Mouse (Mus musculus) forebrain, embryonic 16.5 days (tissue): ENCODE measurements around the gene Sowahc. TPM values are rescaled to one million over a fixed set of nuclear protein-coding genes. Genes with fewer than 3 reads are reported as not detected.

Source experiments
- ATAC-seq: fragments of 200-750 bp; cut with Nextera tagmentation; 2 replicates; pipeline ENCODE4 v1.8.0; 2017; ENCODE audit warnings: mild to moderate bottlenecking, moderate library complexity
- H3K27ac ChIP-seq: fragments of 300-500 bp; sonication (generic); 2 replicates; pipeline ENCODE4 v1.5.1; 2014; ENCODE audit warnings: low read length, control low read depth
- H3K27me3 ChIP-seq: fragments of 300-500 bp; sonication (generic); replicated peaks from 2 replicates; pipeline ENCODE4 v1.6.1; 2014; ENCODE audit warnings: low read length; ENCODE audit not compliant: control insufficient read depth, insufficient read depth
- H3K36me3 ChIP-seq: fragments of 300-500 bp; sonication (generic); 2 replicates; pipeline ENCODE4 v1.6.1; 2014; ENCODE audit not compliant: control insufficient read depth, insufficient read depth
- H3K4me1 ChIP-seq: fragments of 300-500 bp; sonication (generic); replicated peaks from 2 replicates; pipeline ENCODE4 v1.6.1; 2014; ENCODE audit warnings: low read length; ENCODE audit not compliant: control insufficient read depth, insufficient read depth
- H3K4me2 ChIP-seq: fragments of 300-500 bp; sonication (generic); 2 replicates; pipeline ENCODE4 v1.6.1; 2014; ENCODE audit warnings: mild to moderate bottlenecking, low read length, control low read depth
- H3K4me3 ChIP-seq: fragments of 300-500 bp; sonication (generic); replicated peaks from 2 replicates; pipeline ENCODE4 v1.5.1; 2014; ENCODE audit warnings: mild to moderate bottlenecking, low read length, control low read depth
- H3K9ac ChIP-seq: fragments of 300-500 bp; sonication (generic); replicated peaks from 2 replicates; pipeline ENCODE4 v1.6.1; 2014; ENCODE audit warnings: low read depth, low read length, control low read depth
- H3K9me3 ChIP-seq: fragments of 300-500 bp; sonication (generic); 2 replicates; pipeline ENCODE4 v1.6.1; 2016; ENCODE audit warnings: low read length; ENCODE audit not compliant: control insufficient read depth
- WGBS: fragments of 180-500 bp; shearing (Covaris S2); extraction: QIAGEN DNeasy Blood & Tissue Kit; methylation state at CpG from one replicate; pipeline ENCODE4 v1.1.7; 2014; 5-methylcytosine and 5-hydroxymethylcytosine counted together
- polyA plus RNA-seq: library from polyadenylated mRNA; unstranded; fragments of >200 nt; fragmentation: Nextera tagmentation; extraction: Ambion mirVana; gene quantifications from 2 replicates; pipeline ENCODE4 v1.2.1, GENCODE M21; 2015

The Sowahc gene
- polyA plus RNA-seq, 1 experiment from 2014 or later: 20.4 TPM

DNA sequence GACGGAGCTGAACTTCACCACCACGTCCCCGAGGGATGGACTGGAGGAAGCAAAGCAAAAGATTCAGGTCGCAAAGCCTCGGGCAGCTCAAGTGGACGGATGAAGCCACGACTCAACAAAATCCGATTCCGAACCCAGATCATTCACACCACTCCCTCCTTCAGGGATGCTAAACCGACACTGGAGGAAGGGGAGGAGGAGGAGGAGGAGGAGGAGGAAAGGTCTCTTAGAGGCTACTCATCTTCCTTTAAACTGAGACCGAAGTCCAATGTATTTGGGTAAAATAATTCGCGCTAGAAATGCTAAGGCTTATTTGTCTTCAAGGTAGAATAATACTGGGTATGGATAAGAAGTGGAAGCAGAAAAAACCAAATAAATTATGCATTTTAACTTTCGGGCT lies 1.5 kb downstream of the Sowahc start:
- no peaks in the 10 kb centered on the region for H3K9me3 ChIP-seq
- peak overlapping the region; percentile 96 for H3K4me3 ChIP-seq
- H3K4me2 ChIP-seq: peak overlapping the region; percentile 100
- 41% methylated on average over 14 of the region's 14 CpGs for WGBS
- peaks cover 23% of the 10 kb centered on the region for H3K4me1 ChIP-seq
- no peak for ATAC-seq
- H3K27me3 ChIP-seq: no peaks in the 10 kb centered on the region
- H3K36me3 ChIP-seq: no peaks in the 10 kb centered on the region
- H3K27ac ChIP-seq: no peak overlapping the region
- H3K9ac ChIP-seq: peak overlapping the region; percentile 91

DNA sequence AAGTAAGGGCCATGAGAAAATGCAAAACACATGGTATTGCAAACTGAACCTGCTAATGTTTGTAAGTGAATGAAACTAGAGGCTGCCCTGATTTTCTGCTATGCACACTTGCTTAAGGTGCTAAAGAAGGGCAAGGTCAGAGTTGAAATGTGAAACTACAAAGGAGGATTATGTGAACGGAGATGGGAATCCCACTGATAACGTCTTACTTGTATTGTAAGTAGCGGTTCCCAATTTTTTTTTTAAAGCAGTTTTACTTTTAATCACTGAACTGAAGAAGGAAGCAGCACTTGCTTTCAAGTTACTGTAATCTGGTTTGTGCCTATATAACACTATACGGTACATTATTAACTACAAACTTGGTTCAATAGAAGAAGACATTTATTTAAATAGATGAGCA lies 2.1 kb downstream of the Sowahc start:
- no peak for ATAC-seq
- Histone ChIP-seq H3K36me3 (no peaks in the 10 kb centered on the region), H3K4me1 (peaks cover 23% of the 10 kb centered on the region), H3K4me2 (peak overlapping the region; percentile 100), H3K27me3 (no peaks in the 10 kb centered on the region), H3K9me3 (no peaks in the 10 kb centered on the region), H3K4me3 (peak overlapping the region; percentile 96; the same call in 1 of the 2 replicates), H3K9ac (no peak overlapping the region), H3K27ac (no peak overlapping the region)
- WGBS: 66% methylated on average over 4 of the region's 4 CpGs

DNA sequence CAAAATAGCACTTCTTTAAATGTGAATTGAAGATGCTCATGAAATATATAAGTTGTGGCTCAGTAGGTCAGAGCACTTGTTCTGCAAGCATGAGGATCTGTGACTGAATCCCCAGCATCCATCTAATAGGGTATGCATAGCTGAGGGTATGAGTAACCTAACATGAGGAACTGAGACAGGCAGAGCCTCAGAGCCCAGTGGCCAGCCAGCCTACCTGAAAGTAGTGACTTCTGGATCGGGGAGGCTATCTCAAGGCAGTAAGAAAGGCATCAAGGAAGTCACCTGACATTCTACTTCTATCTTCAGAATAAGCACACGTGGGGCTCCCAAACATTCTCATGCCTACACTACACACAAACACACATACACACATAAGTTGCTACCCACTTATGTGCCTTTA lies 3.4 kb downstream of the Sowahc start:
- H3K9me3 ChIP-seq: no peaks in the 10 kb centered on the region
- H3K4me2 ChIP-seq: no peak overlapping the region
- H3K27ac ChIP-seq: no peak overlapping the region
- ATAC-seq: no peak
- H3K9ac ChIP-seq: no peak overlapping the region
- no peak overlapping the region for H3K4me3 ChIP-seq
- 94% methylated on average over 2 of the region's 2 CpGs for WGBS
- no peaks in the 10 kb centered on the region for H3K27me3 ChIP-seq
- H3K36me3 ChIP-seq: no peaks in the 10 kb centered on the region
- H3K4me1 ChIP-seq: peaks cover 21% of the 10 kb centered on the region

DNA sequence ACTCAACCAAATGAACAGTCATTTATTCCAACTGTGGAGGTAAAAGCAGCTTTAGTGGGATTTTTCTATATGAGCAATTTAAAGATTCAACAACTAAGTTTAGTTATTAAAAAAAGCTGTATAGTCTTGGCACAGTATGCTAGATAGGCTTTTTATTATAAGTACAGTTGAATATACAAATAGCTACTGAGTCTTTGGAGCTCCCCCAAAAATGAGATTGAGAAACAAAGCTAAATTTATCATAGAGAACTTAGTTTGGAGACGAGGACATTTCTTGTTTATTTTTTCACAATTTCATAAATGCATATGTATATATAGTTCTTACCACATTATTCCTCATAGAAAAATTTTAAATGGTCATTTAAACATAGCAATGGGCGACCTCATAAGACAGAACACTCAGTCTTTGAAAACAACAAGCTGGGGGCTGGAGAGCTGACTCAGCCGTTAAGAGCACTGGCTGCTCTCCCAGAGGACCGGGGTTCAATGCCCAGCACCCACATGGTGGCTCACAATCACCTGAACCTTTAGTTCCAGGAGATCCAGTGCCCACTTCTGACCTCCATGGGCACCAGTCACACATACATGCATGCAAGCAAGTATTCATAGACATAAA lies 7.6 kb downstream of the Sowahc start:
- Histone ChIP-seq H3K27ac (no peak overlapping the region), H3K9ac (no peak overlapping the region), H3K4me2 (no peak overlapping the region), H3K4me1 (peaks cover 6% of the 10 kb centered on the region), H3K4me3 (no peak overlapping the region), H3K36me3 (no peaks in the 10 kb centered on the region), H3K27me3 (no peaks in the 10 kb centered on the region), H3K9me3 (no peaks in the 10 kb centered on the region)
- ATAC-seq: no peak
- 77% methylated on average over 4 of the region's 4 CpGs for WGBS

DNA sequence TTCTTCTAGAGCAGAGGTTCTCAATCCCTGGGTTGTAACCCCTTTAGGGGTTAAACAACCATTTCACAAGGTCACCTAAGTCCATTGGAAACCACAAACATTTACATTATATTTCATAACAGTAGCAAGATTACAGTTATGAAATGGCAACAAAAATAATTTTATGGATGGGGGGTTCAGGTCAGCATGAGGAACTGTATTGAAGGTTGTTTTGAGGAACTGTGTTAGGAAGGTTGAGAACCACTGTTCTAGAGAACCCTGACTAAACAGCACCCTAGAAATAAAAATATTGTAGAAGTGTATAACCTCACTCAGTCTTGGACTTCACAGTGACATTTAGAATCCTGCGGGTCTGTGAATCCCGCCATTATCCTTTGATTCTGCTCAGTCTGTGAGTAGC lies 13.5 kb downstream of the Sowahc start:
- WGBS: 91% methylated on average over 2 of the region's 2 CpGs
- Histone ChIP-seq H3K9me3 (no peaks in the 10 kb centered on the region), H3K9ac (no peak overlapping the region), H3K4me1 (no peaks in the 10 kb centered on the region), H3K4me2 (no peak overlapping the region), H3K4me3 (no peak overlapping the region), H3K27ac (no peak overlapping the region), H3K36me3 (no peaks in the 10 kb centered on the region), H3K27me3 (no peaks in the 10 kb centered on the region)
- ATAC-seq: no peak

DNA sequence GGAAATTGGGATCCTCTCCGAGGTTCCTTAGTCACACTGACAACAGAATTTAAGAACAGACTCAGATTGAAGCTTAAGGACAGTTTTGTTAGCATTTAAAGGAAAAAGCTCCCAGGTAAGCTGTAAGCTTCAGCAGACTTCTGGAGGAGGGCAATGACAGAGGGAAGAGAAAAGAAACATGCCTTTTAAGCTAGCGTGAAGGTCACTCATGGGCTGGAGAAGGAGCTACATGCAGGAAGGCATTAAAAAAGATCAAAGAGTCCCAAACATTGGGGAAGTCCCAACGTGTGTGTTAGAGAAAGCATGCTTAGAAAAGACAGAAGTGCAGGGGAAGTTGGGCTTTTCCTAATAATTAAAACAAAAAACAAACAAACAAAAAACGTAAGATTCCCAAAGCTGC lies 14.1 kb downstream of the Sowahc start:
- no peaks in the 10 kb centered on the region for H3K9me3 ChIP-seq
- no peak overlapping the region for H3K4me3 ChIP-seq
- ATAC-seq: no peak
- no peaks in the 10 kb centered on the region for H3K36me3 ChIP-seq
- no peaks in the 10 kb centered on the region for H3K4me1 ChIP-seq
- no peaks in the 10 kb centered on the region for H3K27me3 ChIP-seq
- no peak overlapping the region for H3K9ac ChIP-seq
- 58% methylated on average over 4 of the region's 4 CpGs for WGBS
- no peak overlapping the region for H3K4me2 ChIP-seq
- H3K27ac ChIP-seq: no peak overlapping the region

DNA sequence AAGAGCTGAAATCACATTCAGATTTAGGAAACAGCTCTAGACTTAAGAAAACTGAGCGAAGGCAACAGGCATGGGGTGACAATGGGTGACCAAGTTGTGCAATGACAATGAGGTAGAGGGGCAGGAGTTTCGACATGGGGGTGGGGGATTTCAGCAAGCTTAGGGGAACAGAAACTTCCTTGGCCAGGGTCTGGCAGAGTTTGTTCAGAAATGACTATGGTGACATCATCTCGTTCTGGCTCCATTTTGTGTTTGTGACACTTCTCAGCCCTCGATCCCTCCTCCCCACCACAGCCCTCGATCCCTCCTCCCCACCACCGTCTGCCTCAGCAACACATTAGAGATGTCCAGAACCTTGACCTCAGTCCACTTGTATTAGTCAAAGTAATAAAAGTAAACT lies 14.7 kb downstream of the Sowahc start:
- H3K27me3 ChIP-seq: no peaks in the 10 kb centered on the region
- 81% methylated on average over 6 of the region's 6 CpGs for WGBS
- no peak for ATAC-seq
- H3K36me3 ChIP-seq: no peaks in the 10 kb centered on the region
- H3K27ac ChIP-seq: no peak overlapping the region
- no peaks in the 10 kb centered on the region for H3K9me3 ChIP-seq
- H3K4me2 ChIP-seq: no peak overlapping the region
- H3K9ac ChIP-seq: no peak overlapping the region
- H3K4me3 ChIP-seq: no peak overlapping the region
- H3K4me1 ChIP-seq: no peaks in the 10 kb centered on the region

DNA sequence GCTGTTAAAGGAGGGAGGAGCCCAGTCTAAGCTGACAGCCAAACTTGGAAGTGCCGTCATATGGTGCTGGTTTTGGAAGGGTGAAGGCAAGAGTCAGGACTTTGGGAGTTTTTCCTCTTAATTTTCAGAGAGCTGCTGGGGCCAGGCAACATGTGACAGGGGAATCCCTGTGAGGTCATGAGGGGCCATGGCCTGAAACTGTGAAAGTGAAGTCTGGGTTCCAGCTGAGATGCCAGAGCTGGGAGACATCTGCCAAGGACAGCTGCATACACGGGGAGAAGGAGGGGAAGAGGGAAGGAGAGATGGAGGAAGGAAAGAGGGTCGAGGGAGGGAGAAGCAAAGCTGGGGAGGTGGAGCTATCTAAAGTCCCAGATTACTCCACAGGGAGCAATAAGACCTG lies 16.0 kb downstream of the Sowahc start:
- H3K9ac ChIP-seq: no peak overlapping the region
- H3K4me2 ChIP-seq: no peak overlapping the region
- no peak overlapping the region for H3K27ac ChIP-seq
- 63% methylated on average over 3 of the region's 3 CpGs for WGBS
- no peaks in the 10 kb centered on the region for H3K4me1 ChIP-seq
- no peaks in the 10 kb centered on the region for H3K36me3 ChIP-seq
- ATAC-seq: no peak
- H3K4me3 ChIP-seq: no peak overlapping the region
- no peaks in the 10 kb centered on the region for H3K9me3 ChIP-seq
- no peaks in the 10 kb centered on the region for H3K27me3 ChIP-seq

DNA sequence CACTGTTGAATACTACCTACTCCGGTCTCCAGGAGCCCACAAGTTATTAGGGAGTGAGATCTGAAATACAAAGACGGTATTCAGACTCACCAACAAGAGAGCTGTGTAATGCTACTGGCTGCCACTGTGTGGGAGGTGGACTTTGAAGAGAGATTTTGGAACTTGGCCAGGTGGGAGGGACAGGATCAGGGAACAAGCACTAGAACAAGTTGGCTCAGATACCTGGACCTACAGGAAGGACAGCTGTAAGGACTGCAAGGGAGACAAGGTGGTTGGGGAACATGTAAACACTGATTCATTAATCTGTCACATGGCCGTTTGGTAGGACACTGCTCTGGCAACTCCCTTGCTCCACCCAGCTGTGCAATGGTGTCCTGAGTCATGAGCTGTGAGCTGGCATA lies 19.4 kb downstream of the Sowahc start:
- Histone ChIP-seq H3K36me3 (no peaks in the 10 kb centered on the region), H3K4me1 (no peaks in the 10 kb centered on the region), H3K4me3 (no peak overlapping the region), H3K4me2 (no peak overlapping the region), H3K9me3 (no peaks in the 10 kb centered on the region), H3K27ac (no peak overlapping the region), H3K27me3 (no peaks in the 10 kb centered on the region), H3K9ac (no peak overlapping the region)
- no peak; the same call in 1 of the 2 replicates for ATAC-seq
- WGBS: 32% methylated on average over 3 of the region's 3 CpGs

DNA sequence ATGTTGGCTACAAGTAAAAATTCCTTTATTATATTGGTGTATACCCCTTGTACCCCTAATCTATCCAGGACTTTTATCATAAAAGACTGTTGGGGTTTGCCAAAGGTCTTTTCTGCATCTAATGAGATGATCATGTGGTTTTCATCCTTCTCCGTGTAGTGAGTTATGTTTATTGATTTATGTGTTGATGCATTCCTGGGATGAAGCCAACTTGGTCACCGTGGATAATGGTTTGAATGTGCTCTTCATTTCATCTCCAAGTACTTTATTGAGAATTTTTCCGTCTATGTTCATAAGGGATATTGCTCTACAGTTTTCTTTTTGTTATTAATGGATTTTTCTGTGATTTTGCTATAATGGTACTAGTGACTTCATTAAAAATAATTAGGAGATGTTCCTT lies 27.8 kb downstream of the Sowahc start:
- Histone ChIP-seq H3K9me3 (no peaks in the 10 kb centered on the region; the same call in 1 of the 2 replicates), H3K27ac (no peak overlapping the region), H3K4me3 (no peak overlapping the region), H3K9ac (no peak overlapping the region), H3K36me3 (no peaks in the 10 kb centered on the region), H3K4me1 (no peaks in the 10 kb centered on the region), H3K27me3 (no peaks in the 10 kb centered on the region), H3K4me2 (no peak overlapping the region)
- 82% methylated on average over 3 of the region's 3 CpGs for WGBS
- ATAC-seq: no peak
